Mouse (Mus musculus) lung, postnatal 25 days (tissue): ENCODE data around the gene Ubtd1.

Source experiments
- DNase-seq: peaks from one replicate; pipeline ENCODE4 v3.0.0; 2022; ENCODE audit warnings: low spot score

Gene Ubtd1

GRCm38 (mm10) chr19:42021681-42022541 lies 40.3 kb downstream of the Ubtd1 start:
- no peak for DNase-seq

- no peak for DNase-seq
These were observed 40.9 kb downstream of the Ubtd1 start for GRCm38 (mm10) chr19:42022542-42022848.

DNA sequence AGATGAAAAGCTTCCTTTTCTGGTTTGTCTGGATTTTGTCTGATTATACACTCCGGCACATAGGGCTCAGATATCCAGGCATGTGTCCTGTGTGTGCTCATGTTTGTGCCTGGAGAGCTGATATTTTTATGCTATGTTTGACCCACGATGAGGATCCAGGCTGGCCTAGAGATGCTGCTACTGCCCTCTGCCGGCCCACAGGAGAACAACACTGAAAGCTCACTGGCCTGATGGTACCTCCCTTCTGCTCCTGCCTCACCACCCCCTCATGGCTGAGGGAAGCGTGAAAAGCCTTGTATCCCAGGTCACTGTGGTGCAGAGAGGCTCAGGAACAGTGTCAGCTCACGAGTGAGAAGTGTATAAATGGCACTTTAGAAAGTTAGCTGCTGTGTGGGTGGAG lies 44.6 kb downstream of the Ubtd1 start:
- DNase-seq, result peak; percentile 82

DNA sequence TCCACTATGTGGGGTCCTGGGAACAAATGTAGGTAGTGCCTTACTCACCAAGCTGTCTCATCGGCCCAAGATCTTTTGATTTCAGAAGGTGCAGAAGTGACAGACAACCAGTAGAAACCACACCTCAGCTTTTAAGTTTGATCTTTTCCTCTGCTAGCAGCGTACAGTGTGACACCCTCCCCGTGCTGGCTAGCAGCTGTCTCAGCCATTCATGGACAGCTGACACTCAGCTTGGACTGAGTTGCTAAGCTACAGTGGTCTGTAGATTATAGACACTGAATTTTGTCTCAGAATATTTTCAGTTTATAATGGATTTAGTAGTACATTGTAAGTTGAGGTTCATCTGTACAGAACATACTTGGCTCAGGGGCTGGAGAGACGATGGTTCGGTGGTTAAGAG lies 49.5 kb downstream of the Ubtd1 start:
- DNase-seq, result no peak

GRCm38 (mm10) chr19:42033611-42034010 lies 52.0 kb downstream of the Ubtd1 start:
- no peak for DNase-seq

- no peak for DNase-seq
These were observed 52.7 kb downstream of the Ubtd1 start for GRCm38 (mm10) chr19:42034146-42034775.

DNA sequence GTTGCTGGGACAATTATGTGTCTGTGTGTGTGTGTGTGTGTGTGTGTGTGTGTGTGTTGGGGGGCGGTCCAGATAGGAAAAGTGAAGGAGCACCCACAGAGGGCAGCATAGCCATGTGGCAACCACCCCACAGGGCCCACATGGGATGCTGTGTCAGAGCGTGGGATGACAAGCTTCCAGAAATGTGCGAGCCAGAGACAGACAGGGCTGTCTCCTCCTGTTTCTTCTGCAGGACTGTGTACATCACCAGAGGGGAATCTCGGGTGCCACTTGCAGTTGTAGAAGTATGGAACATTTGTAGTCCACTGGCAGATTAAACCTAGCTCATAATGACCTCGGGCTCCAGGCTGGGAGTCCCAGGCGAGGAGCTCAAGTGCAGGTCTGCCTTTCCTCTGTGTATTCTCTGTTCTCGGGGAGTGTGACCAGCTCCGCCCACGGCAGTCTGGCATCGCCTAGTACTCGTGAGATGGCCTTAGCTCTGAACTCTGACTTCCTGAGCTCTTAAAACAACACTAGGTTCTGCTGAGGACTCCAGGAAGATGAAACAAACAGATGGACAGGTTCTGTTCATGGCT lies 53.4 kb downstream of the Ubtd1 start:
- no peak for DNase-seq

GRCm38 (mm10) chr19:42035456-42036248 lies 54.1 kb downstream of the Ubtd1 start, which contains the start of gene Ankrd2:
Gene Ankrd2, plus strand, starts transcription at chr19:42036000.
- DNase-seq, result peak; percentile 91

DNA sequence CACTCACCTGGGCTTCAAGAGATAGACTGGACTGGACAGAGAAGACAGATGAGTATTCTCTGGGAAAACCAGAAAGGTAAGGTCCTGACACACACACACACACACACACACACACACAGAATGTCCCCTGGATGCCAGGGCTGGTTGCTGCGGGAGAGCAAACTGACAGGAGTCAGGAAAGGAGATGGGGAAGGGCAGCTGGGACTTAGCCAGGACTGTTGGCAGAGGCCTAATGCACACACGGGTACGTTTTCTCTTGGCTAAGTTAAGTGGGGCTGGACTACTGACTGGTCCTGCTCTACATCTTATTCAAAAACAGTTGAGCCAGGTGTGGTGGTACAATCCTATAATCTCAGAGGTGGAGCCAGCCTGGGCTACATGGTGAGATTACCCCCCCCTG lies 54.8 kb downstream of the Ubtd1 start:
- no peak for DNase-seq

DNA sequence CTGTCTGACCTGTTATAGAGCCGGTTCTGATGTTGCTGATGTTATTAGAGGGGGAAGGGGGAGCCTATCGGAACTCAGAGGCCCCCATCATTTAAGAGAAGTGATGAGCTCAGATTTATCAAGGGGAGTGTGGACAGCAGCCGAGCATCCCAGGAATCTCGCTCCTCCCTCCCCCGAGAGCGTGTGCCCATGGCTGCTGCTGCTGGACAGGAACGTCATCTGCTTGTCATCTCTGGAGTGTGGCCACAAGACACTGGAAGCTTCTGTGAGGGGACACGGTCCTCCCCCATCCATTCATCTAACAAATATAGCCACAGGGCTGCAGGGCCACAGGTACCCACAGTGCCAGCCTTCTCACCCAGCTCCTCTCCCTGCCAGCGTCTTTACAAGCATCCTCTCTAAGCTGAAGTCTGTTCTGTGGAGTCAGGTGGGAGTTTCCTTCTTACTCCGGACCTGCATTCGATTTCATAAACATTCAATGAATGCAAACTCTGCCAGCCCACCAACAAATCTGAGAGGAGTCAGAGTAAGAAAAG lies 55.7 kb downstream of the Ubtd1 start:
- no peak for DNase-seq

DNA sequence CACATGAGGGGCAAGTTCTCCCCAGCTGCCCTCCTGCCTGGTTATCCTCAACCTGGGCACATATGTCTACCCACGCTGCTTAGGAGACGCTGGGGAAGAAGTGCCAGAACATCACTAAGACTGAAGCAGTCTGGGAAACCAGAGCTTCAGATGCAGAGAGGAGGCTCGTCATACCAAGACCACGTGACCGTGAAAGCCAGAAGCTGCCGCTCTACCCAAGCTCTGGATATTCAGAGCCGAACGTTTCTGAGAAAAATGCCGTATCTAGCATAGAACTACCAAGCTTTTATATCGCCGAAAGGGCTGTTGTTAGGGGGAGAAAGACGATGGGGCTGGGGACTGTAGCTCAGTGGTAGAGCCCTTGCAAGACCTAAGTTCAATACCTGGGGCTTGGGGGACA lies 56.7 kb downstream of the Ubtd1 start:
- no peak for DNase-seq

DNA sequence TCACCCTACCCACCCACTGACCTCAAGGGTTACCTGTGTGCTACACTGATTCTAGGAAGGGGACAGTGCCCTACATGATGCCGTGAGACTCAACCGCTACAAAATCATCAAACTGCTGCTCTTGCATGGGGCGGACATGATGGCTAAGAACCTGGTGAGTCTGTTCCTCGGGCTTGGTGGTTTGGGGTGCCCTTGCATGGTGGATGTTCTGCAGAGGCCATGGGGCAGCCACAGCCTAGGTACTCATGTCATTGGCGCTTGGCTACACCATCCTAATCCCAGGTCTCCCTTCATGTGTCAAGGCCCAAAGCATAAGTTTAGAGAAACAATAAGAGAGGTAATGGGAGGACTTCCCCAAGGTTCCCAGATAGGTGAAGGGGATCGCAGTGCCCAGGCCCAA lies 62.4 kb downstream of the Ubtd1 start:
- no peak for DNase-seq

- peak; percentile 91 for DNase-seq
These were observed 63.9 kb downstream of the Ubtd1 start, which contains the start of gene Hoga1 for GRCm38 (mm10) chr19:42045269-42046102. Gene Hoga1, plus strand, starts transcription at chr19:42045610.

DNA sequence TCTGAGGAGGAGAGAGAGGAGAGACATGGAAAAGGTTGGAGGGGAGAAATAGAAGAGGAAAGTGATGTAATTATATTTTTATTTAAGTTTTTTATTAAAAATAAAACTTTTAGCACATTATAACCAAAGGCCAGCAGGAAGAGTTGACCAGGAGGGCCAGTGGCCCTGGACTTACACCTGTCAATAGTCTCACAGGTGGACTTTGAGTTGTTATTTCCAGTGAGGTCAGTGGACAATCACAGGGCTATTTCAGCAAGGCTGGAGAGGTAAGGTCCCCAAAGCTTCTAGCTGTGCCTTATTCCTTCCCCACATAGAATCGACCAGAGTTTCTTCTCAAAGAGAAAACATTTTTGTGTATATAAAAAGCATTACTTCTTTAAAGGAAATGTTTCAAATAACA lies 68.7 kb downstream of the Ubtd1 start:
- no peak for DNase-seq

GRCm38 (mm10) chr19:42051351-42051750 lies 69.8 kb downstream of the Ubtd1 start:
- no peak for DNase-seq

DNA sequence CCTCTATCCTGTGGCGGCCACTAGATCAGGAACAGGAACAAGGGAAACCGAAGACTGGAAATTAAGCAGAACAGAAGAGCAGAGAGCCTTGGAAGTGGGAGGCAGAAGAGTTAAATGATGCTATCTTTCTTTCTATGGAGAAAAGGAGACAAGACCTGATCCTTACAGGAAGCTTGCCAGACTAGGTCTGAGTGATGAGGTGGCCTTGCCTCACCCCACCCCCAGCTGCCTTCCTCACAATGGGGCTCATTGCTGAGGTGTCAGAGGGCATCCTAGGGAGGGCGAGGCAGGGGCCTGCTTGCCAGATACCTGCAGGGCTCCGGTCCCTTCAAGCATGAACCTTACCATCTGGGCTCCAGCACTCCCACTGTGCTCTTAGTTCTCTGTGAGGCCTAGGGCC lies 70.4 kb downstream of the Ubtd1 start, which contains the start of gene 4933411K16Rik:
TSS of gene 4933411K16Rik (plus strand) at position 301 of the 400 bp plus-strand sequence.
- DNase-seq, result no peak

- peak; percentile 37 for DNase-seq
These were observed 72.7 kb downstream of the Ubtd1 start for GRCm38 (mm10) chr19:42054255-42054654.

DNA sequence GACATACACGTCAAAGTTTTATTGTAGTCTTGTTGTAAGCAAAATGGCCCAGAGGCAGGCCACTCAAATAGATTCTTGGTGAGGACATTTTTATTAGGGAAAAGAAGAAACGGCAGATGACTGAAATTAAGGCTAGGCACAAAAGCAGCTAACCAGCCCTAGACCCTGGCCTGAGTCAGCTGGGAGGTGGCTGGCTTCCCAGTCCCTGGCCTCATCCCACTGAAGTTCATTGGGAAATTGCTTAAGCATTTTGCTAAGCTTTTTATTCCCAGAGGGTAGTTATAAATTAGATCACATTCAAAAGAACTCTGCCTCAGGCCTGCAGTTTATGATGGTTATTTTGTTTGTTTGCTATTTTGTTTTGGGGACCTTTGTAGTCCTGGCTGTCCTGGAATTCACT lies 74.3 kb downstream of the Ubtd1 start:
- DNase-seq, result no peak

DNA sequence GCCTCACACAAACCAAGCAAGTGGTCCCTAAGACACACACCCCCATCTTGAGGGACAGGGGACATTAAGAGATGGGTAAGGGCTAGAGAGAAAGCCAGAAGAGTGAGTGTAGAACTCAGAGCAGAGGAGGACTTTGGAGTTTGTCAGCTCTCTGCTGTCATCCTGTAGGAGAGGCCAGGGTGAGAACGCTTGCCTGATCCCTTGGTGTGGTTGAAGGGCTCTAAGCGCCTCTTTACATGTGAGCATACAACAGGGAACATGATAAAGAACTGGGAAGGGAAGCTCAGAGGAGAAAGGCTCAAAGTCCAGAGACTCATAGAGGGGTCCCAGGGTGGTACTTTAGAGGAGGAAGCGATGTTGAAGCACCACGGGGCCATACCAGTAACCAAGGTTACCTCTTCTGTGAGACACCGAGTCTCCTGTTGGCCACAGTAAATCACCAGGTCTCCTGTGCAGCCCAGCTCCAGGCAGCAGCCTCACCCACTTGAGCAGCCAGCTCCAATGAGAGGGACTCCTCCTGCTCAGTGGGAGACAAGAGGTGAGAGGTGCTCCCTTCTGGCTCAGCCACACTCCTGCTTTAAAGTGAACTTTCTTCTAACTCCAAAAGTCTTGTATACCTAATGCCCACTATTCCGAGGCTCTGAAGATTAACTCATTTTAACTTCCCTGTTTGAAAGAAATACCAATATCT lies 75.3 kb downstream of the Ubtd1 start:
- DNase-seq, result no peak

DNA sequence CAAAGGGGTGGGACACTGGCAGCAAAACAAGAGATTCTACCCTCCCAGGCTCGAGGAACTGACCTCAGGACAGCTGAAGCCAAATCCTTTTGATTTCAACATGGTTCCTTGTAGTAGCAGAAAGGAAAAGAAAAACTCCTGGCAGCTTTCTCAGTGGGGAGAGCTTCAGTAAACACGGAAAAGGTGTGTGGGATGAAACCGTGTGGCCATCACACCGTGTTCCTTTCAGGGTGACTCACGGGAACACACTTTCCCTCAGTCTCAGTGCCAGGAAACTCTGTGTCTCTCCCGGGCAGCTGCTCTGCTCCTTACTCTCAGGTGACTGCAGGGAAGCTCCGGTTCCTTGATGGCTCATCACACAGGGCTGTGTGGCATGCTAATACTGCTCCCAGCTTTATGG lies 76.9 kb downstream of the Ubtd1 start:
- no peak for DNase-seq

DNA sequence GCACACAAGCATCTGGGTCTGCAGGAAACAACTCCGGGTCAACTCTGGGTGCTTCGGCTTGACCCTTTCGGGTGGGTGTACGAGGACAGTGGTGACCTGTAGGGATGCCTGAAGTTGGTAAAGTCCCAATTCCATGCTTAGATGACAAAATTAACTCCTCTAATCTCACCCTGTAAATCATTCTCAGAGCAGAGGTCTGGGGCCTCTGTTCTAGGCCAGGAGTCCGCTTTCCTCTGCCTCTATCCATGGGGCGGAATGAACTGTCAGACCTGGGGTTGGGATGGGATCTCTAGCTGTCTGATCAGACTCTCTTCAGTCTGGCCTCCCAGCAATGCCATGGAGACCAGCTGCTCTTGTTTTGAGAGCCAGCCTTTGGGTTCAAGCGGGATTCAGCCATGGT lies 79.9 kb downstream of the Ubtd1 start:
- DNase-seq, result no peak
